Mouse (Mus musculus): Measurements from ENCODE around the gene Gipc1. TPM values are rescaled to one million over a fixed set of nuclear protein-coding genes. Genes with fewer than 3 reads are reported as not detected.

Gene Gipc1
- total and polyA plus RNA-seq, 2 experiments from 2014 or later, result 74.2 to 111 TPM

DNA sequence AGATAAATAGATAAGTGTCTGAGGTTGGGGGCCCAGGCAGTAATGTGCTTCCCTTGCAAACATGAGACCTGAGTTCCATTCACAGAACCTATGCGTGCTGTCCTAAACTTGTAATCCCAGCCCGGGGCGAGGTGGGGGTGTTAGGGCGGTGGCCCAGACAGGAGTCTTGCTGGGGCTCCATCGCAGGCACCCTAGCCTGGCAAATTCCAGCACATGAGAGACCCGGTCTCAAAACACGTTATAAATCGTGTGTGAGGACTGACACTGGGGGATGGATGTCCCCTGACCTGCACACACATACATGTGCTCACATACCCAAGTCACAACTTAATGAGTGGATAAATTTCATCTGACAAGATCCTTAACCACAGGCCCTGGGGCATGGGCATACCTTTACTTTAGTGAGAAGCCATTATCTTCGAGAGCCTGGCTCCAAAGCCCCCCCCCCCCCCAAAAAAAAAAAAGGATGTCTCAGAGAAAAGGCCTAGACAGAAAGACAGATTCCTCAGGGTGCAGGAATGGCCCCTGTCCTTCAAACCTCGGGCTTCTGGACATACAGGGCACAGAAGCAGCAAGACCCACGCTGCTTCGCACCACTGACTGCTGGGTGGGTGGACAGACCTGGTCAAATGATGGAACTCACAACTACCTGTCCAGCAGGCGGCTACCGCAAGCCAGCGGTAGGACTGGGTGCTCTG is 30.6 kb upstream of the Gipc1 start:
- peak overlapping the region; percentile 37 for H3K4me3 ChIP-seq (ENCODE audit: low read depth, low read length)
- H3K36me3 ChIP-seq (ENCODE audit: insufficient read depth, low read length), result no peaks in the 10 kb centered on the region
- H3K27me3 ChIP-seq (ENCODE audit: insufficient read depth, low read length), result no peaks in the 10 kb centered on the region
- peak overlapping the region; percentile 52 for H3K4me2 ChIP-seq (ENCODE audit: low read depth, low read length, poor library complexity, severe bottlenecking)
- H3K9ac ChIP-seq (replicated peaks; ENCODE audit: low read length, poor library complexity, severe bottlenecking), result peak overlapping the region; percentile 44
- no peak overlapping the region for H3K27ac ChIP-seq (ENCODE audit: low read depth, low read length)
- ATAC-seq (ENCODE audit: low FRiP score) (peak; percentile 47; the same call in 1 of the 2 replicates), DNase-seq (ENCODE audit: low spot score) (no peak)
- no peaks in the 10 kb centered on the region for H3K9me3 ChIP-seq (ENCODE audit: low read length)
- H3K4me1 ChIP-seq (ENCODE audit: insufficient read depth, low read length), result no peaks in the 10 kb centered on the region
- TF ChIP-seq CTCF (IDR thresholded peaks at IDR 0.05), result no peak
- WGBS, result 57% methylated on average over 15 of the region's 15 CpGs

DNA sequence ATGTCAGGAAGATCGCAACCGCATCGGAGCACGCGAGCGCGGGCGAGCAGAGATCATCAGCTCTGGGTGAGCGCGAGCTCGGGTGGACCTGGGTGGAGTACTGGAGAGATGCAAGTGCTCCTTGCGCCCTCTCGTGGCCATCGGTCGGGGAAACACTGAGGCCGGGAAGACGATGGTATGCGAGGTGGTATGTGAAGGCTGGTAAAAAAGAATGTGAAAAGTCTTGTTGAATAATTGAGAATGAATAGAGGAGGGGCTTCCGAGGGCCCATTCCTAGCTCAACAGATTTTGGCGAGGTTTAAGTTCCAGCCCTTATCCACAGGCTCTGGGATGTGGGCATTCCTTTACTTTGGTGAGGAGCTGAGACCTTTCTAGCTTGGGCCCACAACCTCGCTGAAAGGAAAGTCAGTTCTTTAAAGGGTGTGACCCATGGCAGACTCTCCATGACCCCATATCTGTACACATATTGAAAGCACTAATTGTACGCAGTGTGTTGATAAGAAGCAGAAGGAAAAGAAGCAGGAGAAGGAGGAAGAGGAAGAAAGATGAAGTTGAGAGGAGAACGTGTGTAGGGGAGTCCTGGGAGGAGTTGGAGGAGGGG is 30.0 kb upstream of the Gipc1 start:
- DNase-seq (ENCODE audit: low spot score) (peak; percentile 84), ATAC-seq (ENCODE audit: low FRiP score) (peak; percentile 90)
- Histone ChIP-seq H3K9me3 (ENCODE audit: low read length) (no peaks in the 10 kb centered on the region), H3K36me3 (ENCODE audit: insufficient read depth, low read length) (no peaks in the 10 kb centered on the region), H3K27me3 (ENCODE audit: insufficient read depth, low read length) (no peaks in the 10 kb centered on the region), H3K4me2 (ENCODE audit: low read depth, low read length, poor library complexity, severe bottlenecking) (peak overlapping the region; percentile 52), H3K4me1 (ENCODE audit: insufficient read depth, low read length) (no peaks in the 10 kb centered on the region), H3K27ac (ENCODE audit: low read depth, low read length) (no peak overlapping the region), H3K9ac (replicated peaks; ENCODE audit: low read length, poor library complexity, severe bottlenecking) (peak overlapping the region; percentile 44), H3K4me3 (ENCODE audit: low read depth, low read length) (peak overlapping the region; percentile 37)
- WGBS, result 11% methylated on average over 23 of the region's 23 CpGs
- peak; percentile 93 for TF ChIP-seq CTCF (IDR thresholded peaks at IDR 0.05)

DNA sequence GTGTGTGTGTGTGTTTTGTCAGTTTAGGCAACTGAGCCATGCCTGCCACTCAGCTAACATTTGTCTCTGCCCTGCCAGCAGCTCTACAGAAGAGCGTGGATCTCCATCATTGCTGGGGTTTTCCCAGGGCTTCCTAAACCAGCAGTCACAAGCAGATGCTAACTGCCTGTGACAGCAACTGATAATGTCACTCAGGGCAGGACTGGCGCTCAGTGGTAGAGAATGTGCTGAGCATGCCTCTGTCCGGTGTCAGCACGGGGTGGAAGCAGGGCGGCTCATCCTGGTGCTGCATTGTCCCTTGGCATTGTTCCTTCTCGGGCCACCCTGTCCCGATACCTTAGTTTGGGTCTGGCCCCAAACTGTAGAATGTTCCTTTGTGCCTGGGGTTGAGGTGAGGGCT is 28.9 kb upstream of the Gipc1 start:
- no peak overlapping the region for H3K9ac ChIP-seq (replicated peaks; ENCODE audit: low read length, poor library complexity, severe bottlenecking)
- no peak overlapping the region for H3K4me2 ChIP-seq (ENCODE audit: low read depth, low read length, poor library complexity, severe bottlenecking)
- no peaks in the 10 kb centered on the region for H3K4me1 ChIP-seq (ENCODE audit: insufficient read depth, low read length)
- H3K4me3 ChIP-seq (ENCODE audit: low read depth, low read length), result no peak overlapping the region
- TF ChIP-seq CTCF (IDR thresholded peaks at IDR 0.05), result no peak
- H3K9me3 ChIP-seq (ENCODE audit: low read length), result no peaks in the 10 kb centered on the region
- H3K36me3 ChIP-seq (ENCODE audit: insufficient read depth, low read length), result no peaks in the 10 kb centered on the region
- WGBS, result 95% methylated on average over 7 of the region's 7 CpGs
- ATAC-seq (ENCODE audit: low FRiP score) (no peak), DNase-seq (ENCODE audit: low spot score) (no peak)
- H3K27ac ChIP-seq (ENCODE audit: low read depth, low read length), result no peak overlapping the region
- no peaks in the 10 kb centered on the region for H3K27me3 ChIP-seq (ENCODE audit: insufficient read depth, low read length)

DNA sequence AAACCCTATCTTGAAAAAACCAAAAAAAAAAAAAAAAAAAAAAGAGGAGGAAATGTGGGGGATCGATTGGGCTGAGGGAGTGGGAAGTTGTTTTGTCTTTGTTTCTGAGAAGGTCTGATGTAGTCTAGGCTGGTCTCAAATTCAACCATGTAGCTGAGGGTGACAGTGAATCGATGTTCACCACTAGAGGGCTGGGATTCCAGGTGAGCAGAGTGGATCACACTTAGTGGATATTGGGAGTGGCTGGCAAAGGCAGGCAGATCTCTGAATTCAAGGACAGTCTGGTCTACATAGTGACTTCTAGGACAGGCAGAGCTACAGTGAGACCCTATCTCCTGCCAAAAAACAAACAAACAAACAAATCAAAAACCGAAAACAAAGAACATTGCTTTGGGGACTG is 27.7 kb upstream of the Gipc1 start:
- H3K4me3 ChIP-seq (ENCODE audit: low read depth, low read length), result no peak overlapping the region
- 46% methylated on average over 3 of the region's 3 CpGs for WGBS
- no peaks in the 10 kb centered on the region for H3K27me3 ChIP-seq (ENCODE audit: insufficient read depth, low read length)
- no peak overlapping the region for H3K27ac ChIP-seq (ENCODE audit: low read depth, low read length)
- no peaks in the 10 kb centered on the region for H3K9me3 ChIP-seq (ENCODE audit: low read length)
- no peak overlapping the region for H3K4me2 ChIP-seq (ENCODE audit: low read depth, low read length, poor library complexity, severe bottlenecking)
- peak; percentile 31 for DNase-seq (ENCODE audit: low spot score)
- H3K36me3 ChIP-seq (ENCODE audit: insufficient read depth, low read length), result no peaks in the 10 kb centered on the region
- H3K4me1 ChIP-seq (ENCODE audit: insufficient read depth, low read length), result no peaks in the 10 kb centered on the region
- H3K9ac ChIP-seq (replicated peaks; ENCODE audit: low read length, poor library complexity, severe bottlenecking), result no peak overlapping the region
- ATAC-seq (ENCODE audit: low FRiP score), result no peak
- TF ChIP-seq CTCF (IDR thresholded peaks at IDR 0.05), result peak; percentile 76

DNA sequence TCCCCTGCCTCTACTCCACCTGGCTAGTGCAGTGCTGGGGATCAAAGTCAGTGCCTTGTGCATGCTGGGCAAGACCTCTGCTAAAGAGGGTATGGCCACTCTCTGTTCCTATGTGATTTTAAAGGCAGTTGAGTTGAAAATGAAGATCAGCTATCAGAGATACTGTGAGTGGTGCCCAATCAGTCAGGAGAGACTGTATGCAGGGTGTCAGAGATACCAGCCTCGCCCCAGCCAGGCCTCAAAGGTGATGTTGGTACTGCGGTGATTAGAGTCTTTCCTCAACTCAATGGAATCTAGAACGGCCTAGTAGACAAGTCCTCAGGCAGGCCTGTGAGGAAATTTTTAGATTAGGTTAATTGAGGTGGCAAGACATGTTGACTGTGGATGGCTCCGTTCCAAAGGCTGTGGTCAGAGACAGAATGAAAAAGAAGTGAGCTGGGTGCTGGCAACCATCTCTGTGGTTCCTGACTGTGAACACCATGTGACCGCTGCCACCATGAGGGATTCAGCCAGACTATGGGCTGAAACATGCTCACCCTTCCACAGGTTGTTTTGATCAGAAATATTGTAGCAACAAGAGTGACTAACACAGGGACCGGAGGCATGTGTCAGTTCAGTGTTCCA is 26.7 kb upstream of the Gipc1 start:
- DNase-seq (ENCODE audit: low spot score) (no peak), ATAC-seq (ENCODE audit: low FRiP score) (no peak)
- WGBS, result 88% methylated on average over 6 of the region's 6 CpGs
- H3K4me2 ChIP-seq (ENCODE audit: low read depth, low read length, poor library complexity, severe bottlenecking), result no peak overlapping the region
- no peaks in the 10 kb centered on the region for H3K36me3 ChIP-seq (ENCODE audit: insufficient read depth, low read length)
- H3K4me3 ChIP-seq (ENCODE audit: low read depth, low read length), result no peak overlapping the region
- H3K27me3 ChIP-seq (ENCODE audit: insufficient read depth, low read length), result no peaks in the 10 kb centered on the region
- no peak overlapping the region for H3K27ac ChIP-seq (ENCODE audit: low read depth, low read length)
- TF ChIP-seq CTCF (IDR thresholded peaks at IDR 0.05), result no peak
- no peak overlapping the region for H3K9ac ChIP-seq (replicated peaks; ENCODE audit: low read length, poor library complexity, severe bottlenecking)
- no peaks in the 10 kb centered on the region for H3K9me3 ChIP-seq (ENCODE audit: low read length)
- H3K4me1 ChIP-seq (ENCODE audit: insufficient read depth, low read length), result no peaks in the 10 kb centered on the region

Data from midbrain, postnatal 0 days (tissue).